Mouse (Mus musculus) liver, adult 2 months (tissue): ENCODE results near the gene Dusp2.

Experiments
- CTCF ChIP-seq: fragments of 200-500 bp; IDR thresholded peaks from 2 replicates; pipeline ENCODE4 v1.5.1; 2011; ENCODE audit warnings: low read depth, low read length, control low read depth
- POLR2A ChIP-seq: fragments of 200-500 bp; IDR thresholded peaks from 2 replicates; pipeline ENCODE4 v1.6.1; 2011; ENCODE audit warnings: low read length, control low read depth; ENCODE audit not compliant: insufficient read depth; ENCODE audit errors: extremely low read depth

DNA sequence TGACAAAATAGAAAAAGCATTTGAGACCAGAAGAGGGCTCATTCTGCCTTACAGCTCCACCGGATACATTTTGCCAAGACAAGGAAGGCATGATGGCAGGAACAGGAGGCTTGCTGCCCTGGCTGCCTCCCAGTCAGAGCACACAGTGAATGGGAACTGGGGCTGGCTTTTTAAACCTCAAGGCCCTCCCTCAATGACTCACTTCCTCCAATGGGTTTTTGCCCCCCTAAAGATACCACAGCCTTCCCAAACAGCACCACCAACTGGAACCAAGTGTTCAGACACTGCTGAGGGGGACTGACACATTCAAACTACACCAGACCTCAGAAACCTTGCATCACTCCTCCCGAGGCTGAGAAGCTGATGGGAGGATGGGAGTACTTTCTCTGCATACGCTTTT lies 35.3 kb upstream of the Dusp2 start:
- TF ChIP-seq CTCF, result no peak
- TF ChIP-seq POLR2A, result no peak
